Mouse (Mus musculus) ovary, adult 18-20 months (tissue): ENCODE measurements at regions not wholly inside any gene's neighbourhood (a gene's known extent, or its start where the extent isn't known, plus 50 kb on each side); places are given as distances from the start of the nearest gene placed in this dataset.
"Not testable (repeated sequence)": the region's sequence is repeated elsewhere in the genome, so short reads cannot be mapped to it uniquely, and the experiment has no call there.

Source experiments
- DNase-seq: peaks from one replicate; pipeline ENCODE4 v3.0.0; 2022; ENCODE audit warnings: low spot score, mixed read lengths

GRCm38 (mm10) chr1:88752332-88752731 is 50.3 kb upstream of the Arl4c start:
- no peak for DNase-seq

- DNase-seq: no peak
These were observed 54.6 kb upstream of the Arl4c start for GRCm38 (mm10) chr1:88756658-88757057.

GRCm38 (mm10) chr1:88757162-88757561 is 55.1 kb upstream of the Arl4c start:
- no peak for DNase-seq

GRCm38 (mm10) chr1:88757746-88758145 is 55.7 kb upstream of the Arl4c start:
- DNase-seq: no peak

GRCm38 (mm10) chr1:88760643-88761042 is 58.6 kb upstream of the Arl4c start:
- DNase-seq: no peak

GRCm38 (mm10) chr1:88761121-88761520 is 59.1 kb upstream of the Arl4c start:
- no peak for DNase-seq

GRCm38 (mm10) chr1:88763725-88764364 is 61.8 kb upstream of the Arl4c start:
- DNase-seq: no peak

GRCm38 (mm10) chr1:88764478-88764877 is 62.5 kb upstream of the Arl4c start:
- DNase-seq: no peak

- no peak for DNase-seq
These were observed 75.0 kb upstream of the Arl4c start for GRCm38 (mm10) chr1:88777009-88777408.

- DNase-seq: no peak
These were observed 78.2 kb upstream of the Arl4c start for GRCm38 (mm10) chr1:88780262-88780661.

GRCm38 (mm10) chr1:88783083-88783482 is 81.1 kb upstream of the Arl4c start:
- DNase-seq: no peak

GRCm38 (mm10) chr1:88784866-88785620 is 83.0 kb upstream of the Arl4c start:
- DNase-seq: no peak

- no peak for DNase-seq
These were observed 84.0 kb upstream of the Arl4c start for GRCm38 (mm10) chr1:88786066-88786465.

- DNase-seq: no peak
These were observed 88.7 kb upstream of the Arl4c start for GRCm38 (mm10) chr1:88790674-88791073.

GRCm38 (mm10) chr1:88794926-88795325 is 92.9 kb upstream of the Arl4c start:
- no peak for DNase-seq

GRCm38 (mm10) chr1:88798473-88798872 is 96.5 kb upstream of the Arl4c start:
- no peak for DNase-seq

GRCm38 (mm10) chr1:88798874-88799273 is 96.9 kb upstream of the Arl4c start:
- DNase-seq: no peak

- DNase-seq: no peak
These were observed 97.3 kb upstream of the Arl4c start for GRCm38 (mm10) chr1:88799343-88799742.

- DNase-seq: no peak
These were observed 97.8 kb upstream of the Arl4c start for GRCm38 (mm10) chr1:88799789-88800188.

- peak; percentile 21 for DNase-seq
These were observed 98.4 kb upstream of the Arl4c start for GRCm38 (mm10) chr1:88800411-88800810.

- not testable (repeated sequence) for DNase-seq
These were observed 99.1 kb upstream of the Arl4c start for GRCm38 (mm10) chr1:88801151-88801550.

- DNase-seq: no peak
These were observed 104.9 kb upstream of the Arl4c start for GRCm38 (mm10) chr1:88806960-88807359.

- no peak for DNase-seq
These were observed 105.9 kb upstream of the Arl4c start for GRCm38 (mm10) chr1:88807901-88808300.

- DNase-seq: no peak
These were observed 106.5 kb upstream of the Arl4c start for GRCm38 (mm10) chr1:88808508-88808907.
